Mouse (Mus musculus) neural tube, embryonic 11.5 days (tissue): ENCODE measurements at regions not wholly inside any gene's neighbourhood (a gene's known extent, or its start where the extent isn't known, plus 50 kb on each side); places are given as distances from the start of the nearest gene placed in this dataset.
A peak's percentile ranks its signal among the peaks of the same experiment; 100 is the strongest.

Source experiments
- ATAC-seq: fragments of 200-750 bp; cut with Nextera tagmentation; 2 replicates; pipeline ENCODE4 v1.8.0; 2017; ENCODE audit warnings: moderate number of reproducible peaks, mild to moderate bottlenecking, moderate TSS enrichment, moderate library complexity; ENCODE audit not compliant: insufficient read depth, low FRiP score, low TSS enrichment
- DNase-seq: peaks from one replicate; pipeline ENCODE4 v3.0.0-alpha.2; 2015; ENCODE audit warnings: low spot score
- H3K27ac ChIP-seq: fragments of 300-500 bp; sonication (generic); 2 replicates; pipeline ENCODE4 v1.5.1; 2014; ENCODE audit warnings: low read depth, mild to moderate bottlenecking, low read length
- H3K27me3 ChIP-seq: fragments of 300-500 bp; sonication (generic); 2 replicates; pipeline ENCODE4 v1.6.1; 2014; ENCODE audit warnings: mild to moderate bottlenecking, low read length, mixed read lengths; ENCODE audit not compliant: control insufficient read depth, insufficient read depth
- H3K36me3 ChIP-seq: fragments of 300-500 bp; sonication (generic); 2 replicates; pipeline ENCODE4 v1.6.1; 2014; ENCODE audit warnings: mild to moderate bottlenecking, low read length, moderate library complexity, mixed read lengths; ENCODE audit not compliant: control insufficient read depth, insufficient read depth
- H3K4me1 ChIP-seq: fragments of 300-500 bp; sonication (generic); 2 replicates; pipeline ENCODE4 v1.6.1; 2014; ENCODE audit warnings: low read length, mixed read lengths; ENCODE audit not compliant: control insufficient read depth, insufficient read depth
- H3K4me2 ChIP-seq: fragments of 300-500 bp; sonication (generic); 2 replicates; pipeline ENCODE4 v1.6.1; 2014; ENCODE audit warnings: low read depth, mild to moderate bottlenecking, moderate library complexity
- H3K4me3 ChIP-seq: fragments of 300-500 bp; sonication (generic); 2 replicates; pipeline ENCODE4 v1.5.1; 2014; ENCODE audit warnings: low read depth, low read length
- H3K9ac ChIP-seq: fragments of 300-500 bp; sonication (generic); 2 replicates; pipeline ENCODE4 v1.6.1; 2014; ENCODE audit warnings: mild to moderate bottlenecking, low read length
- H3K9me3 ChIP-seq: fragments of 300-500 bp; sonication (generic); 2 replicates; pipeline ENCODE4 v1.6.1; 2016; ENCODE audit warnings: low read length; ENCODE audit not compliant: control insufficient read depth
- WGBS: fragments of 180-500 bp; shearing (Covaris S2); extraction: QIAGEN DNeasy Blood & Tissue Kit; methylation state at CpG from one replicate; pipeline ENCODE4 v1.1.7; 2014; 5-methylcytosine and 5-hydroxymethylcytosine counted together

DNA sequence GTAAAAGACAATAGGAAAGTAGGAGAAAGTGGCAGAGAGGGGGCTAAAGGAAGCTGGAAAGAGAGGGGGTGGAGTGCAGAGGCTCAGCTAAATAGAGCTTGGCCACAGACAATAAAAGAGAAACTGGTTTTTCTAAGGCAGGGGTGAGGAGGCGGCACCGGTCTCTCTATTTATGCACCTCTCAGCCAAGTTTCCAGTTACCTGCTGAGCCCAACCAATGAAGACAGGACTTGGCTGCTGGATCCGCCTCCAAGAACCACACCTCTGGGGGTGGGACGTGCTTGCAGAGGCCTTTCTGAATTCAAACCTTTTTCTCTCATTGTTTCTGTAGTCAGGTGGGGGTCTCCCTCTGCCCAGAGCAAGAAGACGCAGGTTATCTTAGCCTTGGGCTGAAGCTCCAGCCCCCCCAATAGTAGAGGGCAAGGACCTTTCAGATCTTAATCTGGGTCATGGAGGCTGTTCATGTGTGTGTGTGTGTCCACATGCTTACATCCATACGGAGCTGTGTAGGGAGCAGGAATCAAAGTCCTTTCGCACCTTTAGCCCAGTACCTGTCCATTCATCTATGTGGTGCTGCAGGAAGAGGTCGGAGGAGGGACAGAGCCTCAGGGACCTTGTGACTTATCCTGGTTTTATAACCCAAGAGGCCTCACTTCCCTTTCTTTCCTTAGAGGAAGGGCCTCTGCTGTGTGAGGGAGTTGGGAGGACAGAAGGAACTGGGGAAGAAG is 140.1 kb upstream of the Camk1g start:
- 43% methylated on average over 8 of the region's 8 CpGs for WGBS
- Histone ChIP-seq H3K4me2 (no peak overlapping the region), H3K9ac (no peak overlapping the region), H3K27ac (no peak overlapping the region), H3K9me3 (no peaks in the 10 kb centered on the region), H3K27me3 (no peaks in the 10 kb centered on the region), H3K4me3 (no peak overlapping the region), H3K36me3 (no peaks in the 10 kb centered on the region), H3K4me1 (no peaks in the 10 kb centered on the region)
- DNase-seq, result no peak
- no peak for ATAC-seq

DNA sequence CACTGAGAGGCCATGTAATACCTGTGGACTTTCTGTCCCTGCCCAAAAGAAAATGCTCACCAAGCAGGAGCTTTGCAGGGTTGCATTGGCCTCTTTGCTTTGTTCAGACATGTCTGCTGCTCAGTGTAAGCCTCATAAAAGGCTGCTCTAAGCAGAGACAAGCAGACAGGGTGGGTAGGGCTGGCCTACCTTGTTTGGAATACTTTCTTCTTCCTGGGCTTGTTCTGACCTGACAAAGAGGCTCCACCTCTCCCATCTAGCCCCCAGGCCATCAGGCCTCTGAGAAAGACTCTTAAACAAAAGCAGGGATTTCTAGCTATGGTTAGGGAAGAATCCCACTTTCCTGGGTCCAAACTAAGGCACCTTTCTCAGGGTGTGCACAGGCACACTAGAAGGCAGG is 138.2 kb upstream of the Camk1g start:
- DNase-seq (no peak), ATAC-seq (no peak)
- Histone ChIP-seq H3K4me1 (no peaks in the 10 kb centered on the region), H3K4me3 (no peak overlapping the region), H3K36me3 (no peaks in the 10 kb centered on the region), H3K4me2 (no peak overlapping the region), H3K27me3 (no peaks in the 10 kb centered on the region), H3K9me3 (no peaks in the 10 kb centered on the region), H3K9ac (no peak overlapping the region), H3K27ac (no peak overlapping the region)

DNA sequence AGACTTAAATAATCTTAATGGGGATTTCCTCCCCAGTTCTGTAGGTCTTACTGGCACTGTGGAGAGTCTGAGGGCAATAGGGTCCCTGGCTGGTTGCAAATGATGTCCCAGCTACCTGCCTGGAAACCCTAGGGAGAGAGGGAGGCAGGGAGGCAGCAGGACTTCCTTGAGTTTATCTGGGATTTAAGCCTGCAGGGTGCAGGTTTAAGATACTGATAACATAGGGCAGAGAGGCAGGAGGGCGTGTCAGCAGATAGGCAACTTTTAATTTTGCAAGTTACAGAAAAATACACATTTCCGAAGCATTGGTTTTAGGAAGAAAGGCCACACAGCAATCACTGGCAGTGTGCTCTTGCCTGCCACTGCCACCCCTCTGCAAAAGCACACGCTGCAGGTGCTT is 136.9 kb upstream of the Camk1g start:
- Histone ChIP-seq H3K4me1 (no peaks in the 10 kb centered on the region), H3K9ac (no peak overlapping the region), H3K27ac (no peak overlapping the region), H3K9me3 (no peaks in the 10 kb centered on the region), H3K36me3 (no peaks in the 10 kb centered on the region), H3K4me3 (no peak overlapping the region), H3K27me3 (no peaks in the 10 kb centered on the region), H3K4me2 (no peak overlapping the region)
- WGBS, result 86% methylated on average over 3 of the region's 3 CpGs
- DNase-seq (no peak), ATAC-seq (no peak)

DNA sequence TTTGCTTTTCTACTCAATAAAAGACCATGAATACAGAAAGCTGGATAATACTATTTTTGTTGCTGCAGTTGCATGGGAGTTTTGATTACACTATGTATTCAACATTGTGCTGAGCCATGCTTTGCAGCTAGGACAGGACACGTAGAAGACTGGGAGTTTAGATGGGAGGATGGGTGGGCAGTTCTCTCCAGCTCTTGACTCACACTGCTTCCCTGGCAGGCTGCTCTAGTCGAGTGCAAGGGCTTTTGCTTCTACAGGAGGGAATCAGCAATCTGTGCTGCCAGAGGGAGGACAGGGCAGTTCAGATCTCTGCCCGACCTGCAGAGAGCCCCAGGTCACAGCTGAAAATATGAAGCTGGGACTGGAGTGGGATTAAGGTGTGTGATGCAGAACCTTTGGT is 135.3 kb upstream of the Camk1g start:
- Histone ChIP-seq H3K9ac (no peak overlapping the region), H3K27ac (no peak overlapping the region), H3K4me3 (no peak overlapping the region), H3K9me3 (no peaks in the 10 kb centered on the region), H3K27me3 (no peaks in the 10 kb centered on the region), H3K4me1 (no peaks in the 10 kb centered on the region), H3K36me3 (no peaks in the 10 kb centered on the region), H3K4me2 (no peak overlapping the region)
- WGBS, result 63% methylated on average over 3 of the region's 3 CpGs
- ATAC-seq (no peak), DNase-seq (no peak)

DNA sequence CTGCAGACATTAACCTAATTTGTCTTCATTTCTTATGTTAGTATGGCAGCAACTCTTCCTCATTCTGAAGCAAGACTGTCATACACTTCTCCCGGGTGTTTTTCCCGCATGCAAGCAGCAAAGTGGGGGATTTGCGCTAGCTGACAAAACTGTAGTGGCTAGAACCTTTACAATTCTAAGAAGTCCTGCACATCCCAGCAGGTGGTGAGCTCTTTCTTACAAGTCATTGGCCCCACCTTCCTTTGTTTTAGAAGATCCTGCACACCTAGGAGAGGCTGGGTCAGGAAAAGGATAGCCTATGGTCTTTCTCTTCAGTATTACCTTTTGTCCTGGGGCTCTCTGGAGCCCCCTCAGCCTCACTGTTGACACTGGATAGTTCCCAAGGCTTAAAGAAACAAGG is 134.5 kb upstream of the Camk1g start:
- H3K27ac ChIP-seq, result no peak overlapping the region
- no peaks in the 10 kb centered on the region for H3K9me3 ChIP-seq
- H3K36me3 ChIP-seq, result no peaks in the 10 kb centered on the region
- ATAC-seq (no peak), DNase-seq (no peak)
- no peak overlapping the region for H3K4me3 ChIP-seq
- WGBS, result 47% methylated on average over 3 of the region's 3 CpGs
- H3K27me3 ChIP-seq, result no peaks in the 10 kb centered on the region
- H3K4me1 ChIP-seq, result no peaks in the 10 kb centered on the region
- no peak overlapping the region for H3K9ac ChIP-seq
- no peak overlapping the region for H3K4me2 ChIP-seq

DNA sequence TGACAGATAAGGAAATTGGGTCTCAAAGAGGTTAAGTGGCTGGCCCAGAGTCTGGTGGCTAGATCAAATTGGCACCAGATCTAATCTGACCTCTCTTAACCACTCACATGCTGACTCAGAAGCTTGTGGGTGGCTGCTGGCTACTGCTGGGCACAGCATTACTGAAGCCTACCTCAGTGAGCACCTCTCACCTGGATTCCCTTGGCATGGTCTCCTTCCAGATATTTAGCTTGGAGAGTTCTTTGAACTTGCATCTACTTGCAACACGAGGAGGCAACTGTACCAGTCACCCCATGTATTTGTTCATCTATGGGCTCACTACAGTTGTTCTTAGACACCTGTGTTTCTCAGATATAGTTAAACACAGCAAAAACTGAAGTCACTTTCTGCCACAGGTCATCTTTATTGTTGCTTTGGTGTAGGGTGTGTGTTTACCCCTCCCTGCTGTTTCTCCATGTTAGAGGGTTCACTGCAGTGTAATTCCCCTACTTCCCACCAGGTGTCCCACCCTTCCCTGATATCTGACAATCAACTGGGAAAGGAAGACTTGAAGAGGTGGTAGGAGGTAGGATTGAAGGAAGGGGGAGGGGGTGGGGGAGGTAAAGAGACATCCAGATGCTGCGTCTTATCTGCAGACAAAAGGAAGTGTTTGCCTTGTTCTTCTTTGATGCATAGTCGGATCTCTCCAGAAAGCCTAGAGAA is 133.7 kb upstream of the Camk1g start:
- no peaks in the 10 kb centered on the region for H3K36me3 ChIP-seq
- H3K9ac ChIP-seq, result no peak overlapping the region
- 29% methylated on average over 3 of the region's 3 CpGs for WGBS
- no peaks in the 10 kb centered on the region for H3K4me1 ChIP-seq
- DNase-seq (peak; percentile 48), ATAC-seq (no peak)
- H3K9me3 ChIP-seq, result no peaks in the 10 kb centered on the region
- H3K4me3 ChIP-seq, result no peak overlapping the region
- no peak overlapping the region for H3K27ac ChIP-seq
- H3K4me2 ChIP-seq, result no peak overlapping the region
- H3K27me3 ChIP-seq, result no peaks in the 10 kb centered on the region

DNA sequence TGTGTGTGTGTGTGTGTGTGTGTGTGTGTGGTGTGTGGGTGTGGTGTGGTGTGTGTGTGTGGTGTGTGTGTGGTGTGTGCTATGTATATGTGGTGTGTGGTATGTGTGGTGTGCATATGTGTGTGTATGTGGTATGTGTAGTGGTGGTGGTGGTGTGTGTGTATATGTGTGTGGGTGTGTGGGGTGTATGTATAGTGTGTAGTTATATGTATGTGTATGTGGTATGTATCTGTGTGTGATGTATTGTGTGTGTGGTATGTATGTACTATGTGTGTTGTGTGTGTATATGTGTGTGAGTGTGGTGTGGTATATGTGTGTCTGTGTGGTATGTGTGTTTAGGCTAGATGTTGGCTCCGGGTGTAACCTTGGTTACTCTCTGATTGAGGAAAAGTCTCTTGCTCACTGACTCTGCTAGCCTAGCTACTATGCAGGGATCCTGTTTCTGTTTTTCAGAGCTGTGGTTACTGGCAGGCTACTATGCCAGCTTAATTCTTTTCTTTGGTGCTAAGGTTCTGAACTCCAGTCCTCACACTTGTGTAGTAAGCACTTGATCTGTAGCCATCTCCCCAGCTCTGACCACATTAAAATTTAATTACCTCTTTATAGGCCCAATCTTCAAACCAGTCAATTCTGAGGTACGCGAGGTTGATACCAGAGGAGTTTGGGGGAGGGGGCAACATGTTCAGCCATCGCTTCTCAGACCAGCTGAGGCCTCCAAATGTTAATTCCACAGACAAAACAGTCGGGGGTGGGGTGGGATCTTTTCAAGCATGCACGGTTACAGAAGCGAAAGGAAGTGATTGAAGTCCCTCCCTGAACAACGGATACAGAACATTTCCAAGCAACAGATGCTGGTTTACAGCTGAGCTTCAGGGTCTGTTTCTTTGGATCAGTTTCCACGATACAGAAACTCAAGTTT is 126.4 kb upstream of the Camk1g start:
- peak; percentile 44 for DNase-seq
- Histone ChIP-seq H3K9ac (no peak overlapping the region), H3K4me1 (no peaks in the 10 kb centered on the region), H3K9me3 (no peaks in the 10 kb centered on the region), H3K4me3 (no peak overlapping the region), H3K27ac (no peak overlapping the region), H3K36me3 (no peaks in the 10 kb centered on the region), H3K27me3 (no peaks in the 10 kb centered on the region), H3K4me2 (no peak overlapping the region)
- 48% methylated on average over 9 of the region's 9 CpGs for WGBS
- no peak; the same call in 1 of the 2 replicates for ATAC-seq

DNA sequence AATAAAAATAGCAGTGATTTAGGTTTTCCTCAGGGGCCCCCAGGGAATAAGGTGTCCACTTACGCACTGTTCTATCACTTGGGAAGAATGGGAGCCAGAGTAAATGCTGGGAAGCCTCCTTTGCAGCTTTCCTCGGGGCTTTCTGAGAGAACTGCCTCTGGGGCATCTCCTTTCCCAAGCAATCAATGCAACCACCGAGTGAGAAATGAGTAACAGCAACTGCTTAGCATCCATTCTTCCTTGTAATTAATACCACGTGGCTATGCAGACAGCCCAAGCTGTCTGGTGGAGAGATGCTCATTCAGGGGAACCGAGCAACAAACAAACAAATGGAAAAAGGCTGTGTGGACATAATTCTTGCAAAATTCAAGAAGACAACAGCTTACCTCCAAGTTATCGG is 117.9 kb upstream of the Camk1g start:
- Histone ChIP-seq H3K27ac (no peak overlapping the region), H3K4me1 (0 out of 2 replicates have a peak, but pooled peaks cover 3% of the 10 kb centered on the region), H3K9ac (no peak overlapping the region), H3K27me3 (no peaks in the 10 kb centered on the region), H3K4me2 (no peak overlapping the region), H3K9me3 (no peaks in the 10 kb centered on the region), H3K36me3 (no peaks in the 10 kb centered on the region), H3K4me3 (no peak overlapping the region)
- DNase-seq, result no peak
- 51% methylated on average over 6 of the region's 6 CpGs for WGBS
- no peak for ATAC-seq
